ENCODE assay signal across 8 mouse cellular contexts in the genomic region with DNA sequence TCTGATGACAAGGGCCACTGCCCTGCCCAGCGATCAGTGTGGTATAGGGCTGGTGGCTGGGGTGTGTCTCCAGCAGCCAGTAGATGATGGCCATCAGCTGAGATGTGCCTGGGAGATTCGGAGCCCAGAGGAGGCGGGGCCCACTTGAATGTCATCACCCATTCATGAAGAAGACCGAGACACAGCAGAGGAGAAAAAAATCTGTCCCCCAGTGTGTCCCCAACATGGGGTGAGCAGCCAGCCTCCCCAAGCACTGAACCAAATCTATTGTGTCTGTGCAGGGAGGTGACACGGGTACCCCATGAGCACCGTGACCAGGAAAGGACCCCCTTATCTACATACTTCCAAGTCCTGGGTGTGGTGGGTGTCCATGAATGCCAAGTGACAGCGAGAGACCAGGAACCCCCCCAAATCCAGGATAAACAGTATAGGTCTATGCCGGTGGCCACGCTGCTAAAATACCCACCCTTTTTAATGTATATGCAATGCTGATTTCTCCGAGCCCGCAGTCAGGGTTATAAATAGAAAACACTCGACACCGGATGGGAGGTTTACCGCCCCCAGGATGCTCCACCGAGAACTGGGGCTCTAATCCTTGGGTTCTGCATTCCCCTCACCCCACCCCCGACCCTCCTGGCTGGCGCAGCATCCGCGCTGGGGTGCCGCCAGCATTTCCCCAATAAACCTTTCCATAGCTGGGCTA. TPM values are rescaled to one million over a fixed set of nuclear protein-coding genes. Genes with fewer than 3 reads are reported as not detected.
DNase-seq lines count a peak whose midpoint lies in the region; ATAC-seq lines count a peak whose summit lies in the region.

No protein-coding gene starts in this region.

- no peak for ATAC-seq in heart, embryonic 11.5 days (replicated peaks; ENCODE audit: insufficient number of reproducible peaks, low FRiP score, low TSS enrichment)
- ATAC-seq in CD4-positive, CD25-positive, alpha-beta regulatory T cell, adult 4 months = peak; percentile 36
- ATAC-seq in embryonic facial prominence, embryonic 15.5 days (ENCODE audit: insufficient number of reproducible peaks, low FRiP score, low TSS enrichment, low read depth) = no peak
- no peak for ATAC-seq in liver, embryonic 11.5 days (replicated peaks; ENCODE audit: low FRiP score)
- ATAC-seq in liver, embryonic 12.5 days = no peak

- no peak for DNase-seq in heart, postnatal 10 days
- DNase-seq in midbrain, embryonic 10.5 days (ENCODE audit: low spot score) = no peak
- no peak for DNase-seq in liver, embryonic 11.5 days (ENCODE audit: low spot score)
- no peak for DNase-seq in kidney, postnatal 14 days

- intact Hi-C loops in heart, postnatal 10 days (cut with DNase I) = no loop called here

- H3K4me2 ChIP-seq in heart, embryonic 11.5 days = peak overlapping the region; percentile 56
- peak overlapping the region; percentile 34 for H3K4me2 ChIP-seq in embryonic facial prominence, embryonic 15.5 days (replicated peaks)
- no peak overlapping the region for H3K4me2 ChIP-seq in liver, embryonic 11.5 days
- H3K4me2 ChIP-seq in liver, embryonic 12.5 days = no peak overlapping the region

- peaks cover 27% of the 10 kb centered on the region for H3K27me3 ChIP-seq in heart, embryonic 11.5 days (ENCODE audit: control insufficient read depth, insufficient read depth, low read length)
- peaks cover 35% of the 10 kb centered on the region for H3K27me3 ChIP-seq in embryonic facial prominence, embryonic 15.5 days
- peaks cover 42% of the 10 kb centered on the region for H3K27me3 ChIP-seq in midbrain, embryonic 10.5 days (ENCODE audit: low read depth, poor library complexity, severe bottlenecking)
- H3K27me3 ChIP-seq in liver, embryonic 11.5 days (replicated peaks; ENCODE audit: control insufficient read depth, insufficient read depth, low read length) = peaks cover 48% of the 10 kb centered on the region
- H3K27me3 ChIP-seq in liver, embryonic 12.5 days (replicated peaks) = peaks cover 65% of the 10 kb centered on the region

- peak overlapping the region; percentile 34; the same call in 1 of the 2 replicates for H3K9ac ChIP-seq in heart, embryonic 11.5 days (ENCODE audit: low read depth, low read length)
- no peak overlapping the region for H3K9ac ChIP-seq in embryonic facial prominence, embryonic 15.5 days
- no peak overlapping the region for H3K9ac ChIP-seq in liver, embryonic 11.5 days (ENCODE audit: low read depth, low read length)
- H3K9ac ChIP-seq in liver, embryonic 12.5 days = no peak overlapping the region

- H3K36me3 ChIP-seq in heart, embryonic 11.5 days (ENCODE audit: control insufficient read depth, insufficient read depth, low read length) = no peaks in the 10 kb centered on the region
- H3K36me3 ChIP-seq in embryonic facial prominence, embryonic 15.5 days = no peaks in the 10 kb centered on the region
- no peaks in the 10 kb centered on the region for H3K36me3 ChIP-seq in midbrain, embryonic 10.5 days
- no peaks in the 10 kb centered on the region for H3K36me3 ChIP-seq in liver, embryonic 11.5 days (ENCODE audit: control insufficient read depth, insufficient read depth, low read length)
- H3K36me3 ChIP-seq in liver, embryonic 12.5 days = no peaks in the 10 kb centered on the region

- no peak overlapping the region for H3K27ac ChIP-seq in heart, embryonic 11.5 days (ENCODE audit: low read depth, low read length)
- H3K27ac ChIP-seq in embryonic facial prominence, embryonic 15.5 days (replicated peaks) = no peak overlapping the region
- peak overlapping the region; percentile 86 for H3K27ac ChIP-seq in midbrain, embryonic 10.5 days (replicated peaks)
- no peak overlapping the region for H3K27ac ChIP-seq in liver, embryonic 11.5 days (ENCODE audit: low read depth, low read length)
- H3K27ac ChIP-seq in liver, embryonic 12.5 days = no peak overlapping the region

- H3K4me3 ChIP-seq in heart, embryonic 11.5 days (ENCODE audit: low read depth, low read length) = peak overlapping the region; percentile 16
- peak overlapping the region; percentile 15 for H3K4me3 ChIP-seq in embryonic facial prominence, embryonic 15.5 days (replicated peaks)
- H3K4me3 ChIP-seq in midbrain, embryonic 10.5 days = peak overlapping the region; percentile 65
- no peak overlapping the region for H3K4me3 ChIP-seq in liver, embryonic 11.5 days (ENCODE audit: low read depth, low read length)
- no peak overlapping the region for H3K4me3 ChIP-seq in liver, embryonic 12.5 days

- 12% methylated on average over 20 of the region's 20 CpGs for WGBS in heart, embryonic 11.5 days (ENCODE audit: insufficient replicate concordance)
- WGBS in embryonic facial prominence, embryonic 15.5 days = 12% methylated on average over 20 of the region's 20 CpGs
- WGBS in midbrain, embryonic 10.5 days = 13% methylated on average over 20 of the region's 20 CpGs
- WGBS in liver, embryonic 11.5 days = 15% methylated on average over 20 of the region's 20 CpGs
- WGBS in liver, embryonic 12.5 days (ENCODE audit: insufficient replicate concordance) = 8% methylated on average over 20 of the region's 20 CpGs

- peaks cover 13% of the 10 kb centered on the region; the same call in 1 of the 2 replicates for H3K4me1 ChIP-seq in heart, embryonic 11.5 days (ENCODE audit: control insufficient read depth, insufficient read depth, low read length)
- H3K4me1 ChIP-seq in embryonic facial prominence, embryonic 15.5 days = peaks cover 25% of the 10 kb centered on the region
- peaks cover 37% of the 10 kb centered on the region for H3K4me1 ChIP-seq in midbrain, embryonic 10.5 days
- H3K4me1 ChIP-seq in liver, embryonic 11.5 days (replicated peaks; ENCODE audit: control insufficient read depth, insufficient read depth, low read length) = peaks cover 10% of the 10 kb centered on the region
- peaks cover 24% of the 10 kb centered on the region for H3K4me1 ChIP-seq in liver, embryonic 12.5 days

- H3K9me3 ChIP-seq in heart, embryonic 11.5 days (replicated peaks; ENCODE audit: control insufficient read depth, low read length) = no peaks in the 10 kb centered on the region
- no peaks in the 10 kb centered on the region for H3K9me3 ChIP-seq in embryonic facial prominence, embryonic 15.5 days (replicated peaks)
- H3K9me3 ChIP-seq in midbrain, embryonic 10.5 days (replicated peaks) = no peaks in the 10 kb centered on the region
- H3K9me3 ChIP-seq in liver, embryonic 11.5 days (ENCODE audit: control insufficient read depth, low read length) = no peaks in the 10 kb centered on the region
- H3K9me3 ChIP-seq in liver, embryonic 12.5 days (replicated peaks) = no peaks in the 10 kb centered on the region

RNA-seq across cellular contexts. Expression of a gene that starts 0.7 kb away (rescaled TPM):
- polyA plus RNA-seq in heart, embryonic 11.5 days (2014; fragmentation: Nextera tagmentation; extraction: Ambion mirVana) = 0.60 and 0.83 TPM in 2 replicates
- under 1 TPM; 0.24 to 0.30 TPM for total RNA-seq in heart, postnatal 10 days (2021)
- 1 to 10 TPM; 4.0 to 6.2 TPM for polyA plus RNA-seq in CD4-positive, CD25-positive, alpha-beta regulatory T cell, adult 4 months (2017; shearing (Covaris generic))
- polyA plus RNA-seq in embryonic facial prominence, embryonic 15.5 days (2015; fragmentation: Nextera tagmentation; extraction: Ambion mirVana) = 0.47 and 0.69 TPM in 2 replicates
- polyA plus RNA-seq in midbrain, embryonic 10.5 days (2016; fragmentation: Nextera tagmentation; extraction: Ambion mirVana) = 8.7 and 17.1 TPM in 2 replicates
- 0.05 TPM in 1 of 2 replicates, not detected in the other for polyA plus RNA-seq in liver, embryonic 11.5 days (2014; fragmentation: Nextera tagmentation; extraction: Ambion mirVana)
- polyA plus RNA-seq in liver, embryonic 12.5 days (2016; fragmentation: Nextera tagmentation; extraction: Ambion mirVana) = 0.05 and 0.06 TPM in 2 replicates

RNA-seq across cellular contexts. Expression of a gene that starts 3.1 kb away (rescaled TPM):
- 2.3 and 3.7 TPM in 2 replicates for polyA plus RNA-seq in heart, embryonic 11.5 days (2014; fragmentation: Nextera tagmentation; extraction: Ambion mirVana)
- 1 to 10 TPM; 3.8 TPM for total RNA-seq in heart, postnatal 10 days (2021)
- 1 to 10 TPM; 1.6 to 1.7 TPM for polyA plus RNA-seq in CD4-positive, CD25-positive, alpha-beta regulatory T cell, adult 4 months (2017; shearing (Covaris generic))
- 13.7 and 16.0 TPM in 2 replicates for polyA plus RNA-seq in embryonic facial prominence, embryonic 15.5 days (2015; fragmentation: Nextera tagmentation; extraction: Ambion mirVana)
- 3.5 and 6.3 TPM in 2 replicates for polyA plus RNA-seq in midbrain, embryonic 10.5 days (2016; fragmentation: Nextera tagmentation; extraction: Ambion mirVana)
- 1.3 and 2.1 TPM in 2 replicates for polyA plus RNA-seq in liver, embryonic 11.5 days (2014; fragmentation: Nextera tagmentation; extraction: Ambion mirVana)
- 1.1 and 1.2 TPM in 2 replicates for polyA plus RNA-seq in liver, embryonic 12.5 days (2016; fragmentation: Nextera tagmentation; extraction: Ambion mirVana)

RNA-seq across cellular contexts. Expression of a gene that starts 22.8 kb away (rescaled TPM):
- 1.0 and 1.7 TPM in 2 replicates for polyA plus RNA-seq in heart, embryonic 11.5 days (2014; fragmentation: Nextera tagmentation; extraction: Ambion mirVana)
- under 1 TPM; 0.27 to 0.38 TPM for total RNA-seq in heart, postnatal 10 days (2021)
- 100 to 1,000 TPM in 1 of 2 experiments, 10 to 100 TPM in 1; 63.6 to 103 TPM for polyA plus RNA-seq in CD4-positive, CD25-positive, alpha-beta regulatory T cell, adult 4 months (2017; shearing (Covaris generic))
- 7.1 and 9.1 TPM in 2 replicates for polyA plus RNA-seq in embryonic facial prominence, embryonic 15.5 days (2015; fragmentation: Nextera tagmentation; extraction: Ambion mirVana)
- 3.7 and 4.2 TPM in 2 replicates for polyA plus RNA-seq in midbrain, embryonic 10.5 days (2016; fragmentation: Nextera tagmentation; extraction: Ambion mirVana)
- polyA plus RNA-seq in liver, embryonic 11.5 days (2014; fragmentation: Nextera tagmentation; extraction: Ambion mirVana) = 2.1 TPM in 2 replicates
- polyA plus RNA-seq in liver, embryonic 12.5 days (2016; fragmentation: Nextera tagmentation; extraction: Ambion mirVana) = 2.0 and 2.2 TPM in 2 replicates

RNA-seq across cellular contexts. Expression of a gene that starts 28.0 kb away (rescaled TPM):
- polyA plus RNA-seq in heart, embryonic 11.5 days (2014; fragmentation: Nextera tagmentation; extraction: Ambion mirVana) = 2.2 and 3.6 TPM in 2 replicates
- 10 to 100 TPM; 11.6 to 16.5 TPM for total RNA-seq in heart, postnatal 10 days (2021)
- under 1 TPM; 0.31 to 0.44 TPM for polyA plus RNA-seq in CD4-positive, CD25-positive, alpha-beta regulatory T cell, adult 4 months (2017; shearing (Covaris generic))
- polyA plus RNA-seq in embryonic facial prominence, embryonic 15.5 days (2015; fragmentation: Nextera tagmentation; extraction: Ambion mirVana) = 0.36 and 0.54 TPM in 2 replicates
- polyA plus RNA-seq in midbrain, embryonic 10.5 days (2016; fragmentation: Nextera tagmentation; extraction: Ambion mirVana) = not detected in 2 replicates
- polyA plus RNA-seq in liver, embryonic 11.5 days (2014; fragmentation: Nextera tagmentation; extraction: Ambion mirVana) = not detected in 2 replicates
- not detected in 2 replicates for polyA plus RNA-seq in liver, embryonic 12.5 days (2016; fragmentation: Nextera tagmentation; extraction: Ambion mirVana)

RNA-seq across cellular contexts. Expression of a gene that starts 36.8 kb away (rescaled TPM):
- 247 and 257 TPM in 2 replicates for polyA plus RNA-seq in heart, embryonic 11.5 days (2014; fragmentation: Nextera tagmentation; extraction: Ambion mirVana)
- 100 to 1,000 TPM in 1 of 2 experiments, 10 to 100 TPM in 1; 93.4 to 108 TPM for total RNA-seq in heart, postnatal 10 days (2021)
- 100 to 1,000 TPM; 111 to 132 TPM for polyA plus RNA-seq in CD4-positive, CD25-positive, alpha-beta regulatory T cell, adult 4 months (2017; shearing (Covaris generic))
- 199 and 203 TPM in 2 replicates for polyA plus RNA-seq in embryonic facial prominence, embryonic 15.5 days (2015; fragmentation: Nextera tagmentation; extraction: Ambion mirVana)
- 229 and 258 TPM in 2 replicates for polyA plus RNA-seq in midbrain, embryonic 10.5 days (2016; fragmentation: Nextera tagmentation; extraction: Ambion mirVana)
- 226 and 233 TPM in 2 replicates for polyA plus RNA-seq in liver, embryonic 11.5 days (2014; fragmentation: Nextera tagmentation; extraction: Ambion mirVana)
- 152 and 156 TPM in 2 replicates for polyA plus RNA-seq in liver, embryonic 12.5 days (2016; fragmentation: Nextera tagmentation; extraction: Ambion mirVana)

Comparison
In these comparisons a context has a peak if more than half of its experiments do, and no peak if none do; other contexts are left out.
1. H3K4me2 ChIP-seq: peak in heart, embryonic 11.5 days (single experiment) and embryonic facial prominence, embryonic 15.5 days (single experiment); none in liver, embryonic 11.5 days (single experiment) and liver, embryonic 12.5 days (single experiment).
2. H3K4me3 ChIP-seq: peak in heart, embryonic 11.5 days (single experiment), embryonic facial prominence, embryonic 15.5 days (single experiment) and midbrain, embryonic 10.5 days (single experiment); none in liver, embryonic 11.5 days (single experiment) and liver, embryonic 12.5 days (single experiment).